Mouse (Mus musculus) CH12.LX (cell line): ENCODE data around the gene Tomm40. TPM values are rescaled to one million over a fixed set of nuclear protein-coding genes. Genes with fewer than 3 reads are reported as not detected.

ENCODE experiments used
- DNase-seq: peaks from one replicate; pipeline ENCODE4 v3.0.0-alpha.2; 2013; ENCODE audit errors: extremely low read depth
- H3K27ac ChIP-seq: 2 replicates; pipeline ENCODE4 v1.5.1; 2012; ENCODE audit warnings: low read depth, mild to moderate bottlenecking, control low read depth, moderate library complexity; ENCODE audit not compliant: insufficient read depth
- H3K27me3 ChIP-seq: replicated peaks from 2 replicates; pipeline ENCODE3; 2012; ENCODE audit warnings: inconsistent platforms
- H3K36me3 ChIP-seq, 2 experiments: replicated peaks in 1 of 2; 2 replicates each; pipeline versions ENCODE3 to v1.6.1; 2012; ENCODE audit warnings: inconsistent platforms in 1 of 2, low read length in 1 of 2, mild to moderate bottlenecking in 1 of 2, mixed read lengths in 1 of 2, moderate library complexity in 1 of 2; ENCODE audit not compliant: control insufficient read depth in 1 of 2, insufficient read depth in 1 of 2
- H3K4me1 ChIP-seq, 2 experiments: 2 replicates each; pipeline ENCODE4 v1.6.1; 2012; ENCODE audit warnings: inconsistent platforms in 1 of 2, moderate library complexity in 1 of 2; ENCODE audit not compliant: insufficient read depth in 2 of 2, control insufficient read depth in 1 of 2
- H3K4me2 ChIP-seq: 2 replicates; pipeline ENCODE4 v1.6.1; 2012; ENCODE audit warnings: low read depth, mild to moderate bottlenecking, control low read depth; ENCODE audit not compliant: poor library complexity, insufficient read depth, severe bottlenecking
- H3K4me3 ChIP-seq, 3 experiments: fragments of 150-350 bp in 1 of 3; sonication (generic) in 1 of 3; replicated peaks in 1 of 3; 2 replicates each; pipeline versions ENCODE3 to v1.5.1; 2011 to 2012; ENCODE audit warnings: low read depth in 2 of 3, low read length in 2 of 3, mild to moderate bottlenecking in 2 of 3, moderate library complexity in 2 of 3, control low read depth in 1 of 3, improper control_type of control experiment in 1 of 3, inconsistent platforms in 1 of 3, mixed read lengths in 1 of 3; ENCODE audit not compliant: poor library complexity in 1 of 3
- H3K79me2 ChIP-seq: replicated peaks from 2 replicates; pipeline ENCODE4 v1.6.1; 2012; ENCODE audit warnings: mild to moderate bottlenecking, moderate library complexity; ENCODE audit not compliant: control insufficient read depth, poor library complexity, insufficient read depth, severe bottlenecking; ENCODE audit errors: extremely low read depth
- H3K9ac ChIP-seq: 2 replicates; pipeline ENCODE4 v1.6.1; 2012; ENCODE audit warnings: low read depth, mild to moderate bottlenecking, control low read depth, moderate library complexity; ENCODE audit not compliant: insufficient read depth
- H3K9me3 ChIP-seq: replicated peaks from 2 replicates; pipeline ENCODE3; 2012; ENCODE audit warnings: low read length, inconsistent platforms, mixed read lengths
- BHLHE40 ChIP-seq: IDR thresholded peaks from 2 replicates; pipeline ENCODE4 v1.6.1; 2011; ENCODE audit warnings: mild to moderate bottlenecking, low read depth, low read length, improper control_type of control experiment
- CHD1 ChIP-seq: IDR thresholded peaks from 2 replicates; pipeline ENCODE4 v1.6.1; 2012; ENCODE audit warnings: low read depth, low read length, improper control_type of control experiment, inconsistent platforms
- CHD2 ChIP-seq: IDR thresholded peaks from 2 replicates; pipeline ENCODE4 v1.6.1; 2011; ENCODE audit warnings: low read length, improper control_type of control experiment
- CTCF ChIP-seq, 2 experiments: IDR thresholded peaks in 1 of 2; conservative IDR thresholded peaks in 1 of 2; 2 replicates each; pipeline ENCODE4 v1.5.1; 2011 to 2012; ENCODE audit warnings: low read depth in 2 of 2, low read length in 2 of 2, improper control_type of control experiment in 1 of 2, inconsistent platforms in 1 of 2, mild to moderate bottlenecking in 1 of 2, moderate library complexity in 1 of 2
- ELF1 ChIP-seq: IDR thresholded peaks from 2 replicates; pipeline ENCODE4 v1.6.1; 2014; ENCODE audit warnings: low read depth, mild to moderate bottlenecking, inconsistent platforms, low read length, improper control_type of control experiment
- ETS1 ChIP-seq: conservative IDR thresholded peaks from 2 replicates; pipeline ENCODE4 v1.6.1; 2012; ENCODE audit warnings: low read depth, mild to moderate bottlenecking, inconsistent platforms, low read length, improper control_type of control experiment, moderate library complexity
- GABPA ChIP-seq: IDR thresholded peaks from 2 replicates; pipeline ENCODE4 v1.6.1; 2012; ENCODE audit warnings: low read depth, low read length, improper control_type of control experiment, inconsistent platforms; ENCODE audit not compliant: insufficient replicate concordance
- HCFC1 ChIP-seq: IDR thresholded peaks from 2 replicates; pipeline ENCODE4 v1.6.1; 2012; ENCODE audit warnings: low read depth, mild to moderate bottlenecking, inconsistent platforms, low read length, improper control_type of control experiment
- IRF4 ChIP-seq: IDR thresholded peaks from 2 replicates; pipeline ENCODE4 v1.6.1; 2014; ENCODE audit warnings: low read depth, mild to moderate bottlenecking, inconsistent platforms, low read length, improper control_type of control experiment
- JUN ChIP-seq: IDR thresholded peaks from 2 replicates; pipeline ENCODE4 v1.6.1; 2011; ENCODE audit warnings: low read depth, mild to moderate bottlenecking, low read length, improper control_type of control experiment, moderate library complexity; ENCODE audit not compliant: insufficient read depth
- JUND ChIP-seq: conservative IDR thresholded peaks from 2 replicates; pipeline ENCODE4 v1.6.1; 2011; ENCODE audit warnings: low read depth, low read length, improper control_type of control experiment
- KAT2A ChIP-seq: IDR thresholded peaks from 2 replicates; pipeline ENCODE4 v1.6.1; 2012; ENCODE audit warnings: low read length, improper control_type of control experiment, inconsistent platforms; ENCODE audit not compliant: insufficient replicate concordance
- MAFK ChIP-seq: IDR thresholded peaks from 2 replicates; pipeline ENCODE4 v1.6.1; 2011; ENCODE audit warnings: low read length, improper control_type of control experiment; ENCODE audit not compliant: insufficient replicate concordance
- MAX ChIP-seq: IDR thresholded peaks from 2 replicates; pipeline ENCODE4 v1.6.1; 2011; ENCODE audit warnings: low read length, improper control_type of control experiment
- MAZ ChIP-seq: IDR thresholded peaks from 2 replicates; pipeline ENCODE4 v1.6.1; 2012; ENCODE audit warnings: low read depth, mild to moderate bottlenecking, inconsistent platforms, low read length, improper control_type of control experiment, moderate library complexity
- MEF2A ChIP-seq: IDR thresholded peaks from 2 replicates; pipeline ENCODE4 v1.6.1; 2014; ENCODE audit warnings: low read depth, mild to moderate bottlenecking, inconsistent platforms, low read length, improper control_type of control experiment, borderline replicate concordance
- MXI1 ChIP-seq: IDR thresholded peaks from 2 replicates; pipeline ENCODE4 v1.6.1; 2011; ENCODE audit warnings: mild to moderate bottlenecking, low read depth, low read length, improper control_type of control experiment
- MYC ChIP-seq: IDR thresholded peaks from 2 replicates; pipeline ENCODE4 v1.6.1; 2011; ENCODE audit warnings: low read depth, mild to moderate bottlenecking, improper control_type of control experiment, low read length
- NELFE ChIP-seq: IDR thresholded peaks from 2 replicates; pipeline ENCODE4 v1.6.1; 2011; ENCODE audit warnings: low read depth, low read length, improper control_type of control experiment
- NRF1 ChIP-seq: IDR thresholded peaks from 2 replicates; pipeline ENCODE4 v1.6.1; 2014; ENCODE audit warnings: low read depth, mild to moderate bottlenecking, inconsistent platforms, low read length, improper control_type of control experiment, moderate library complexity
- PAX5 ChIP-seq: IDR thresholded peaks from 2 replicates; pipeline ENCODE4 v1.6.1; 2012; ENCODE audit warnings: low read length, inconsistent platforms, mixed read lengths
- POLR2A ChIP-seq: IDR thresholded peaks from 2 replicates; pipeline ENCODE4 v1.6.1; 2011; ENCODE audit warnings: low read depth, mild to moderate bottlenecking, improper control_type of control experiment, low read length
- POLR2AphosphoS2 ChIP-seq: IDR thresholded peaks from 2 replicates; pipeline ENCODE4 v1.6.1; 2011; ENCODE audit warnings: low read depth, low read length, improper control_type of control experiment
- RAD21 ChIP-seq: IDR thresholded peaks from 2 replicates; pipeline ENCODE4 v1.6.1; 2011; ENCODE audit warnings: low read depth, mild to moderate bottlenecking, low read length, improper control_type of control experiment, moderate library complexity
- TBP ChIP-seq: conservative IDR thresholded peaks from 2 replicates; pipeline ENCODE4 v1.6.1; 2011; ENCODE audit warnings: low read depth, low read length, improper control_type of control experiment
- TCF12 ChIP-seq: IDR thresholded peaks from 2 replicates; pipeline ENCODE4 v1.6.1; 2014; ENCODE audit warnings: low read depth, mild to moderate bottlenecking, inconsistent platforms, low read length, improper control_type of control experiment
- UBTF ChIP-seq: IDR thresholded peaks from 2 replicates; pipeline ENCODE4 v1.6.1; 2012; ENCODE audit warnings: low read depth, mild to moderate bottlenecking, inconsistent platforms, low read length, improper control_type of control experiment, moderate library complexity
- USF1 ChIP-seq: IDR thresholded peaks from 2 replicates; pipeline ENCODE4 v1.6.1; 2014; ENCODE audit warnings: low read depth, mild to moderate bottlenecking, inconsistent platforms, low read length, improper control_type of control experiment
- ZMIZ1 ChIP-seq: IDR thresholded peaks from 2 replicates; pipeline ENCODE4 v1.6.1; 2012; ENCODE audit warnings: low read depth, mild to moderate bottlenecking, inconsistent platforms, low read length, improper control_type of control experiment
- ZNF384 ChIP-seq: IDR thresholded peaks from 2 replicates; pipeline ENCODE4 v1.6.1; 2012; ENCODE audit warnings: low read depth, low read length, improper control_type of control experiment, inconsistent platforms
- dilution Hi-C: fragments of 300-500 bp; cut with MboI; formaldehyde crosslinking; loops from 2 replicates; pipeline ENCODE4 v1.14.3; 2020; ENCODE audit warnings: low sequenced_read_pairs; ENCODE audit not compliant: extremely low pct_unique_long_range_greater_than_20kb, extremely low pct_ligation_motif_present
- in situ Hi-C: fragments of 300-500 bp; cut with MboI; formaldehyde crosslinking; loops from 3 replicates; pipeline ENCODE4 v1.14.3; 2019; ENCODE audit warnings: low sequenced_read_pairs, low pct_ligation_motif_present, low pct_unique_long_range_greater_than_20kb, mixed read lengths
- polyA plus RNA-seq: library from polyadenylated mRNA; unstranded; fragments of >175 nt; gene quantifications from 2 replicates; pipeline ENCODE4 v1.2.1, GENCODE M21; 2012; ENCODE audit warnings: low read depth; ENCODE audit not compliant: insufficient read length
- total RNA-seq, 2 experiments: library from RNA; depleted of rRNA; stranded (reverse); fragments of 300-350 nt in 1 of 2; fragments of >200 nt in 1 of 2; gene quantifications; 2 replicates each; pipeline ENCODE4 v1.2.3; 2012 to 2014

Gene Tomm40
- total and polyA plus RNA-seq, 3 experiments, result 115 to 221 (median 179) TPM

DNA sequence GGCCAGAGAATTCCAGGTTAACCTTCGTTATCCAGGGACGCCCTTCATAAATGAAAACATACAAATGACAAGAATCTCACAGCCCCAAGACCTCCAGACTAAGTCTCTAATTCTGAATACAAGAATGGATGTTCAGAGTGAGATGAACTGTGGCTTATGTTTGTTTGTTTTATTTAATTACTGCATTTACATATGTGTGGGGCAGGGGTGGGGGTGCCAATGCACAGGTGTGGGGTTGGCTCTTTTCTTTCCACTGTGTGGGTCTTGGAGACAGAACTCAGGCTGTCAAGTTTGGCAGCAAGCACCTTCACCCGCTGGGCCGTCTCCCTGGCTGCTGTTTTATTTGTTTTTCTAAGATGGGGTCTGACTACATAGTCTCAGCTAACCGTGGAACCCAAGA lies 27.2 kb upstream of the Tomm40 start:
- Histone ChIP-seq H3K79me2 (no peaks in the 10 kb centered on the region), H3K9ac (no peak overlapping the region)
- no peak for DNase-seq
- TF ChIP-seq RAD21, result no peak
- TF ChIP-seq GABPA, result no peak
- no peak for TF ChIP-seq MAFK
- TF ChIP-seq NELFE, result no peak
- no peak for TF ChIP-seq ZNF384
- no peak for TF ChIP-seq CHD1
- no peak for TF ChIP-seq PAX5
- TF ChIP-seq CHD2, result no peak
- TF ChIP-seq CTCF (conservative IDR thresholded peaks at IDR 0.05 in 1 of 2, IDR thresholded peaks at IDR 0.05 in 1 of 2; ENCODE audit: low read depth in 2 of 2, low read length in 2 of 2), result no peak
- no peak for TF ChIP-seq KAT2A
- no peak for TF ChIP-seq NRF1
- TF ChIP-seq, all 38 proteins: peak for 0
- Histone ChIP-seq H3K4me3 (no peak overlapping the region), H3K9me3 (peaks cover 3% of the 10 kb centered on the region), H3K27me3 (no peaks in the 10 kb centered on the region), H3K4me1 (peaks cover 7 to 36% of the 10 kb centered on the region in 2 experiments), H3K4me2 (no peak overlapping the region), H3K36me3 (peaks cover 4 to 18% of the 10 kb centered on the region in 2 experiments), H3K27ac (no peak overlapping the region)
- in situ Hi-C loops (no loop called here), dilution Hi-C loops (no loop called here)

DNA sequence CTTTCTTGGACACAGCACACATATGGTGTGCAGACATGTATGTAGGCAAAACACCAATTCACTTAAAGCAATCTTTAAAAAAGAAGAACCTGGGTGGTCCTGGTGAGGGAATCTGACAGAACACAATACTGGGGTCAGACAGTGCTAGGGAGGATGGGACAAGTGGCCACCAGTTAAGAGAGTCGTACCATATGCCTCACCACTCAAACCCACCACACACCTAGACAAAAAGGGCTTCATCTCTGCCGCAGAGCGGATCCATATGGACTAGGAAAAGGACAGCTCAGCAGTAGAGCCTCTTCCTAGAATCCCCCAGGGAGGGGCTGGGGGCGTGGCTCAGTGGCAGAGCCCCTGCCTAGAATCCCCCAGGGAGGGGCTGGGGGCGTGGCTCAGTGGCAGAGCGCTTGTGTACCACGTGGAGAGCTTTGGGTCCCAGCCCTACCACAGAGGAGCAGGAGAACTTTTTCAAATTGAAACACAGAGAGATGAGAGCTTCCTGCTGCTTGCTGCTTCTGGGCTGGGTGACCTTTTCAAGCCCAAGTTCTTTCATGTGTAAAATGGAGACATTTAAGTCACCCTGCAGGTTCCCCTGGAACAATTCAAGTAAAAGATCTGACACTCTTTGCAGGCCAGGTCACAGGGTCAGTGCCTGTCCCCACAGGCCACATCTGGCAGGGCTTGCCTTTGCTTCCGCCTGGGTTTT lies 26.2 kb upstream of the Tomm40 start:
- H3K9ac ChIP-seq, result no peak overlapping the region
- no peaks in the 10 kb centered on the region for H3K79me2 ChIP-seq
- H3K4me2 ChIP-seq, result no peak overlapping the region
- peaks cover 4 to 26% of the 10 kb centered on the region in 2 experiments; a peak in 3 of 4 replicates for H3K4me1 ChIP-seq
- in situ Hi-C loops (no loop called here), dilution Hi-C loops (no loop called here)
- peak; percentile 65 for DNase-seq
- no peaks in the 10 kb centered on the region for H3K27me3 ChIP-seq
- peaks cover 3% of the 10 kb centered on the region for H3K9me3 ChIP-seq
- H3K4me3 ChIP-seq, result no peak overlapping the region
- TF ChIP-seq RAD21 (no peak), ZNF384 (no peak), CHD2 (no peak), JUN (no peak), BHLHE40 (no peak), ETS1 (no peak), ZMIZ1 (no peak), TCF12 (no peak), MXI1 (peak; percentile 57; the same call in 1 of the 2 replicates), HCFC1 (no peak), MAZ (no peak), MAX (peak; percentile 36; the same call in 1 of the 2 replicates), MYC (peak; percentile 29; the same call in 1 of the 2 replicates), POLR2A (no peak), MEF2A (no peak), ELF1 (no peak), JUND (no peak), POLR2AphosphoS2 (no peak), USF1 (peak; percentile 42), NRF1 (no peak), TBP (no peak), UBTF (no peak), IRF4 (no peak)
- peaks cover 5 to 22% of the 10 kb centered on the region in 2 experiments for H3K36me3 ChIP-seq
- H3K27ac ChIP-seq, result no peak overlapping the region
